Mouse (Mus musculus) liver, embryonic 11.5 days (tissue): ENCODE data around the gene Cd72. TPM values are rescaled to one million over a fixed set of nuclear protein-coding genes. Genes with fewer than 3 reads are reported as not detected.

Experiments
- ATAC-seq: fragments of 200-750 bp; cut with Nextera tagmentation; replicated peaks from 2 replicates; pipeline ENCODE4 v1.8.0; 2017; ENCODE audit warnings: moderate number of reproducible peaks, mild to moderate bottlenecking, moderate TSS enrichment, moderate library complexity; ENCODE audit not compliant: low FRiP score
- DNase-seq: peaks from one replicate; pipeline ENCODE4 v3.0.0-alpha.2; 2017; ENCODE audit warnings: low spot score
- H3K27ac ChIP-seq: fragments of 300-500 bp; sonication (generic); 2 replicates; pipeline ENCODE4 v1.5.1; 2014; ENCODE audit warnings: mild to moderate bottlenecking, low read depth, low read length, control low read depth
- H3K27me3 ChIP-seq: fragments of 300-500 bp; sonication (generic); replicated peaks from 2 replicates; pipeline ENCODE4 v1.6.1; 2014; ENCODE audit warnings: low read length, mixed read lengths; ENCODE audit not compliant: control insufficient read depth, insufficient read depth
- H3K36me3 ChIP-seq: fragments of 300-500 bp; sonication (generic); 2 replicates; pipeline ENCODE4 v1.6.1; 2014; ENCODE audit warnings: mild to moderate bottlenecking, low read length, moderate library complexity, mixed read lengths; ENCODE audit not compliant: control insufficient read depth, insufficient read depth
- H3K4me1 ChIP-seq: fragments of 300-500 bp; sonication (generic); replicated peaks from 2 replicates; pipeline ENCODE4 v1.6.1; 2014; ENCODE audit warnings: low read length, mixed read lengths; ENCODE audit not compliant: control insufficient read depth, insufficient read depth
- H3K4me2 ChIP-seq: fragments of 300-500 bp; sonication (generic); 2 replicates; pipeline ENCODE4 v1.6.1; 2014; ENCODE audit warnings: mild to moderate bottlenecking, control low read depth, moderate library complexity
- H3K4me3 ChIP-seq: fragments of 300-500 bp; sonication (generic); 2 replicates; pipeline ENCODE4 v1.5.1; 2014; ENCODE audit warnings: low read depth, low read length, control low read depth
- H3K9ac ChIP-seq: fragments of 300-500 bp; sonication (generic); 2 replicates; pipeline ENCODE4 v1.6.1; 2014; ENCODE audit warnings: low read depth, low read length, control low read depth
- H3K9me3 ChIP-seq: fragments of 300-500 bp; sonication (generic); 2 replicates; pipeline ENCODE4 v1.6.1; 2016; ENCODE audit warnings: low read length, inconsistent platforms, mixed read lengths; ENCODE audit not compliant: control insufficient read depth
- WGBS: fragments of 180-500 bp; shearing (Covaris S2); extraction: QIAGEN DNeasy Blood & Tissue Kit; methylation state at CpG from one replicate; pipeline ENCODE4 v1.1.7; 2014; 5-methylcytosine and 5-hydroxymethylcytosine counted together
- polyA plus RNA-seq: library from polyadenylated mRNA; unstranded; fragments of >200 nt; fragmentation: Nextera tagmentation; extraction: Ambion mirVana; gene quantifications from 2 replicates; pipeline ENCODE4 v1.2.1, GENCODE M21; 2014

Cd72 gene
- polyA plus RNA-seq, 1 experiment from 2014 or later: 1.3 TPM

GRCm38 (mm10) chr4:43447251-43447650 is 7.2 kb downstream of the Cd72 start:
- no peak for ATAC-seq
- no peak overlapping the region for H3K9ac ChIP-seq
- peaks cover 5% of the 10 kb centered on the region for H3K27me3 ChIP-seq
- H3K4me2 ChIP-seq: no peak overlapping the region
- no peak overlapping the region for H3K4me3 ChIP-seq
- peaks cover 2% of the 10 kb centered on the region; the same call in 1 of the 2 replicates for H3K36me3 ChIP-seq
- 96% methylated on average over 13 of the region's 13 CpGs for whole genome bisulfite sequencing
- no peak overlapping the region for H3K27ac ChIP-seq
- no peaks in the 10 kb centered on the region for H3K9me3 ChIP-seq
- 0 out of 2 replicates have a peak, but pooled peaks cover 8% of the 10 kb centered on the region for H3K4me1 ChIP-seq
- DNase-seq: no peak

- Histone ChIP-seq H3K4me2 (peak overlapping the region; percentile 88), H3K36me3 (peaks cover 2% of the 10 kb centered on the region; the same call in 1 of the 2 replicates), H3K4me1 (0 out of 2 replicates have a peak, but pooled peaks cover 8% of the 10 kb centered on the region), H3K4me3 (peak overlapping the region; percentile 72), H3K9me3 (no peaks in the 10 kb centered on the region), H3K9ac (peak overlapping the region; percentile 84), H3K27me3 (no peaks in the 10 kb centered on the region; the same call in none of the 2 replicates), H3K27ac (0 out of 2 replicates have a peak overlapping the region, but pooled peaks have one; percentile 4)
- ATAC-seq: no peak
- no peak for DNase-seq
- WGBS: 4% methylated on average over 28 of the region's 28 CpGs
These were observed 10.9 kb downstream of the Cd72 start for GRCm38 (mm10) chr4:43443511-43443910.

- Histone ChIP-seq H3K4me2 (peak overlapping the region; percentile 88), H3K27ac (peak overlapping the region; percentile 84), H3K36me3 (peaks cover 2% of the 10 kb centered on the region; the same call in 1 of the 2 replicates), H3K27me3 (no peaks in the 10 kb centered on the region; the same call in none of the 2 replicates), H3K9ac (peak overlapping the region; percentile 84), H3K9me3 (no peaks in the 10 kb centered on the region), H3K4me3 (peak overlapping the region; percentile 72), H3K4me1 (0 out of 2 replicates have a peak, but pooled peaks cover 8% of the 10 kb centered on the region)
- under 1% methylated on average over 88 of the region's 88 CpGs for WGBS
- peak; percentile 78 for DNase-seq
- ATAC-seq: peak; percentile 72
These were observed 11.7 kb downstream of the Cd72 start for GRCm38 (mm10) chr4:43442456-43443361.

- peak overlapping the region; percentile 84 for H3K27ac ChIP-seq
- H3K27me3 ChIP-seq: no peaks in the 10 kb centered on the region; the same call in none of the 2 replicates
- ATAC-seq (peak; percentile 94), DNase-seq (peak; percentile 98)
- H3K4me3 ChIP-seq: peak overlapping the region; percentile 72
- 0 out of 2 replicates have a peak, but pooled peaks cover 8% of the 10 kb centered on the region for H3K4me1 ChIP-seq
- peaks cover 2% of the 10 kb centered on the region; the same call in 1 of the 2 replicates for H3K36me3 ChIP-seq
- H3K9me3 ChIP-seq: no peaks in the 10 kb centered on the region
- H3K4me2 ChIP-seq: peak overlapping the region; percentile 88
- H3K9ac ChIP-seq: peak overlapping the region; percentile 84
- under 1% methylated on average over 33 of the region's 33 CpGs for WGBS
These were observed 12.4 kb downstream of the Cd72 start for GRCm38 (mm10) chr4:43442044-43442443.

- Histone ChIP-seq H3K36me3 (no peaks in the 10 kb centered on the region; the same call in 1 of the 2 replicates), H3K27ac (peak within 1 kb of the TSS; percentile 84), H3K9ac (peak within 1 kb of the TSS; percentile 84), H3K4me2 (peak within 1 kb of the TSS; percentile 88), H3K4me3 (peak within 1 kb of the TSS; percentile 72), H3K9me3 (no peaks in the 10 kb centered on the region), H3K27me3 (no peaks in the 10 kb centered on the region; the same call in none of the 2 replicates), H3K4me1 (0 out of 2 replicates have a peak, but pooled peaks cover 8% of the 10 kb centered on the region)
- ATAC-seq: no peak
- no peak for DNase-seq
- 26% methylated on average over 4 of the region's 4 CpGs for WGBS
These were observed 12.8 kb downstream of the Cd72 start, which contains the start of gene Tesk1 for GRCm38 (mm10) chr4:43441639-43442038. TSS of gene Tesk1 (plus strand) at chr4:43441939.

- H3K27ac ChIP-seq: no peak overlapping the region
These were observed 21.6 kb downstream of the Cd72 start for GRCm38 (mm10) chr4:43432832-43433231.

GRCm38 (mm10) chr4:43431690-43432089 is 22.7 kb downstream of the Cd72 start:
- ATAC-seq (no peak), DNase-seq (peak; percentile 65)
- no peak overlapping the region for H3K4me2 ChIP-seq
- no peak overlapping the region for H3K27ac ChIP-seq
- H3K9me3 ChIP-seq: no peaks in the 10 kb centered on the region
- H3K4me3 ChIP-seq: no peak overlapping the region
- H3K36me3 ChIP-seq: no peaks in the 10 kb centered on the region
- peaks cover 32% of the 10 kb centered on the region for H3K27me3 ChIP-seq
- no peak overlapping the region for H3K9ac ChIP-seq
- 6% methylated on average over 4 of the region's 4 CpGs for WGBS
- H3K4me1 ChIP-seq: no peaks in the 10 kb centered on the region; the same call in 1 of the 2 replicates

More at GRCm38 (mm10) chr4:43432832-43433231, 21.6 kb downstream of the Cd72 start:
- Histone ChIP-seq H3K4me3 (no peak overlapping the region), H3K9ac (no peak overlapping the region), H3K4me2 (no peak overlapping the region), H3K36me3 (no peaks in the 10 kb centered on the region), H3K4me1 (no peaks in the 10 kb centered on the region; the same call in 1 of the 2 replicates), H3K9me3 (no peaks in the 10 kb centered on the region), H3K27me3 (peaks cover 20% of the 10 kb centered on the region)
- 76% methylated on average over 1 of the region's 1 CpGs for WGBS
- ATAC-seq: no peak
- DNase-seq: no peak

GRCm38 (mm10) chr4:43428946-43429345 is 25.5 kb downstream of the Cd72 start, which contains the start of gene Fam166b:
TSS of gene Fam166b (minus strand) at chr4:43429134.
- Histone ChIP-seq H3K27ac (no peak within 1 kb of the TSS), H3K36me3 (no peaks in the 10 kb centered on the region), H3K9me3 (no peaks in the 10 kb centered on the region), H3K27me3 (peaks cover 58% of the 10 kb centered on the region), H3K4me2 (no peak within 1 kb of the TSS; the same call in 1 of the 2 replicates), H3K4me3 (no peak within 1 kb of the TSS), H3K4me1 (peaks cover 6% of the 10 kb centered on the region), H3K9ac (no peak within 1 kb of the TSS)
- no peak for DNase-seq
- WGBS: 8% methylated on average over 10 of the region's 10 CpGs
- ATAC-seq: no peak
